Mouse (Mus musculus) embryonic fibroblast, embryonic 13.5 days (primary cell): ENCODE measurements at regions not wholly inside any gene's neighbourhood (a gene's known extent, or its start where the extent isn't known, plus 50 kb on each side); places are given as distances from the start of the nearest gene placed in this dataset.
"Not testable (repeated sequence)": the region's sequence is repeated elsewhere in the genome, so short reads cannot be mapped to it uniquely, and the experiment has no call there.

Experiments used
- H3K27ac ChIP-seq: 2 replicates; pipeline ENCODE4 v1.5.1; 2012; ENCODE audit warnings: low read length, control low read depth, inconsistent platforms; ENCODE audit not compliant: insufficient read depth
- H3K4me1 ChIP-seq: 2 replicates; pipeline ENCODE4 v1.6.1; 2011; ENCODE audit warnings: low read length; ENCODE audit not compliant: control insufficient read depth, insufficient read depth
- H3K4me3 ChIP-seq: 2 replicates; pipeline ENCODE4 v1.5.1; 2011; ENCODE audit warnings: mild to moderate bottlenecking, control low read depth, low read length; ENCODE audit not compliant: insufficient read depth
- CTCF ChIP-seq: IDR thresholded peaks from 2 replicates; pipeline ENCODE4 v1.5.1; 2011; ENCODE audit warnings: mild to moderate bottlenecking, control low read depth, low read length, moderate library complexity, borderline replicate concordance; ENCODE audit not compliant: insufficient read depth
- POLR2A ChIP-seq: IDR thresholded peaks from 2 replicates; pipeline ENCODE4 v1.6.1; 2011; ENCODE audit warnings: low read depth, mild to moderate bottlenecking, control low read depth, low read length, moderate library complexity

- no peaks in the 10 kb centered on the region for H3K4me1 ChIP-seq
- no peak for TF ChIP-seq POLR2A
- no peak for TF ChIP-seq CTCF
- no peak overlapping the region for H3K4me3 ChIP-seq
- H3K27ac ChIP-seq = no peak overlapping the region
These were observed 278.6 kb downstream of the Gadd45g start for GRCm38 (mm10) chr13:52125037-52125436.

GRCm38 (mm10) chr13:52127751-52128150 is 281.3 kb downstream of the Gadd45g start:
- TF ChIP-seq POLR2A (no peak), CTCF (no peak)
- H3K4me1 ChIP-seq = no peaks in the 10 kb centered on the region
- H3K27ac ChIP-seq = no peak overlapping the region
- H3K4me3 ChIP-seq = no peak overlapping the region

GRCm38 (mm10) chr13:52129466-52129865 is 283.0 kb downstream of the Gadd45g start:
- TF ChIP-seq CTCF (no peak), POLR2A (no peak)
- no peak overlapping the region for H3K4me3 ChIP-seq

GRCm38 (mm10) chr13:52133202-52133601 is 286.7 kb downstream of the Gadd45g start:
- Histone ChIP-seq H3K27ac (no peak overlapping the region), H3K4me1 (no peaks in the 10 kb centered on the region), H3K4me3 (no peak overlapping the region)
- no peak for TF ChIP-seq POLR2A
- TF ChIP-seq CTCF = no peak

More at GRCm38 (mm10) chr13:52129466-52129865, 283.0 kb downstream of the Gadd45g start:
- Histone ChIP-seq H3K4me1 (no peaks in the 10 kb centered on the region), H3K27ac (peak overlapping the region; percentile 24)

- Histone ChIP-seq H3K27ac (no peak overlapping the region), H3K4me1 (0 out of 2 replicates have a peak, but pooled peaks cover 3% of the 10 kb centered on the region), H3K4me3 (no peak overlapping the region)
- TF ChIP-seq POLR2A = no peak
- no peak for TF ChIP-seq CTCF
These were observed 292.0 kb downstream of the Gadd45g start for GRCm38 (mm10) chr13:52138331-52138945.

GRCm38 (mm10) chr13:52139140-52139809 is 292.8 kb downstream of the Gadd45g start:
- 0 out of 2 replicates have a peak, but pooled peaks cover 3% of the 10 kb centered on the region for H3K4me1 ChIP-seq
- TF ChIP-seq CTCF (no peak), POLR2A (no peak)
- no peak overlapping the region for H3K4me3 ChIP-seq
- H3K27ac ChIP-seq = no peak overlapping the region

GRCm38 (mm10) chr13:52140221-52140620 is 293.7 kb downstream of the Gadd45g start:
- no peak for TF ChIP-seq POLR2A
- TF ChIP-seq CTCF = no peak
- Histone ChIP-seq H3K27ac (no peak overlapping the region), H3K4me1 (0 out of 2 replicates have a peak, but pooled peaks cover 3% of the 10 kb centered on the region), H3K4me3 (no peak overlapping the region)

- H3K4me3 ChIP-seq, H3K27ac ChIP-seq, H3K4me1 ChIP-seq: not testable (repeated sequence)
These were observed 297.6 kb downstream of the Gadd45g start for GRCm38 (mm10) chr13:52144066-52144465.

GRCm38 (mm10) chr13:52145926-52146325 is 299.4 kb downstream of the Gadd45g start:
- TF ChIP-seq CTCF (no peak), POLR2A (no peak)
- no peaks in the 10 kb centered on the region for H3K4me1 ChIP-seq
- H3K27ac ChIP-seq = no peak overlapping the region
- no peak overlapping the region for H3K4me3 ChIP-seq

GRCm38 (mm10) chr13:52150281-52150680 is 303.8 kb downstream of the Gadd45g start:
- H3K4me1 ChIP-seq = no peaks in the 10 kb centered on the region
- H3K4me3 ChIP-seq = no peak overlapping the region
- no peak overlapping the region for H3K27ac ChIP-seq
- no peak for TF ChIP-seq POLR2A
- TF ChIP-seq CTCF = no peak
